Mouse (Mus musculus) lung, postnatal 10 days (tissue): Measurements from ENCODE around the gene Bdh1.
"Not testable (repeated sequence)": the region's sequence is repeated elsewhere in the genome, so short reads cannot be mapped to it uniquely, and the experiment has no call there.

ENCODE experiments used
- DNase-seq: peaks from one replicate; pipeline ENCODE4 v3.0.0; 2021

Gene Bdh1

DNA sequence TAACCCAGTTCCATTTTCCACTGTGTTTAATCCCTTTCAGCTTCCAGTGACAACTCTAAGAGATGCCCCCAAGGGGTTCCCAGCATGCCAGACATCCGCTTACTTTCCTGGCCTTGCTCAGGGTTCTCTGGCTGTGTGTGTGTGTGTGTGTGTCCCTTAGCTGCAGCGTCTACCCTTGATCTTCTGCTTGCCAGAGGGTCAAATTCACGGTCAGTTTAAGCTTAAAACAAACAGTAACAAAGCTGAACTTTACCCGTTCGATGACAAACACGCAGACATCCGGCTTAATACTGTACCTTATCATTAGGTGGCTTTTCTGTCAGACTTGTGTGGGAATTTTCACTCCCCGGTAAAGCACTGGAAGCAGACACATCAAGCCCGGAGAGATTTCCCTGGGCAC is at the start of gene Bdh1:
TSS of gene Bdh1 (plus strand) at position 281 of the 400 bp plus-strand sequence.
- no peak for DNase-seq

- not testable (repeated sequence) for DNase-seq
Measured at GRCm38 (mm10) chr16:31372316-31372715, 49.8 kb upstream of the Bdh1 start.

- not testable (repeated sequence) for DNase-seq
Measured at GRCm38 (mm10) chr16:31375877-31376582, 46.0 kb upstream of the Bdh1 start.

GRCm38 (mm10) chr16:31388269-31388668 is 33.8 kb upstream of the Bdh1 start:
- DNase-seq = not testable (repeated sequence)

- DNase-seq = no peak
Measured at GRCm38 (mm10) chr16:31399231-31399630, 22.8 kb upstream of the Bdh1 start.

DNA sequence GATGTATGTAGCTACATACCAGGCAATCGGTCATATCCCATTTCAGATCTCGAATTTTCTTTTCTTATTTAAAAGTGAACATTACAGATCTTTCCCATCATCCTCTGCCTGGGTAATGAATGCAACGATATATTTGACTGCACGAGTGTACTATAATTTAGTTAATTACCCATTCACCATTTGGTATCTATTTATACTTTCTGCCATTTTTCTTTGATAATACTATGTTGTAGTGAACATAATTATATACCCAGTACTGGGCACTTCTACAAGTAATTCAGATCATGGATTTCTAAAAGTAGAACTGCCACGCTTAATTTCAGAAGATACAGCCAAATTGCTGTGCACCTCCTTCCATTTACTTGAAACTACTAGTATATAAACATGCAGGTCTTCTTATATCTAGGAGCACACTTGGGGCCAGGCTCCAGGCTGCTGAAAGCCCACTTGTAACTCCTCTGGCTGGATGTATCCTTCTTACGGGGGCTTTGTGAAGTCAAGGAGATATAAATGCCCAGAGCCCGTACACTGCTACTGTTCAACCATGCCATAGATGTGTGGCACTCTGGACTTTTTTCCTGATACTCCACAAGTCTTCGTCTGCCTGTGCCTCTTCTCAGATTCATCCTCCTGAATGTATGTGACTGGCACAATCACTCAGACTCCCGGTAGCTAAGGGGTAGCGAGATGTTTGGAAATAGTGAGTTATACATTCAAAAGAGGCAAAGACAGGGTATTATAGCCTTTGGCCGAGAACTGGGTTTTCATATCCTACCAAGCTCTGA is 21.0 kb upstream of the Bdh1 start:
- no peak for DNase-seq

GRCm38 (mm10) chr16:31402096-31402495 is 20.0 kb upstream of the Bdh1 start:
- no peak for DNase-seq

GRCm38 (mm10) chr16:31403971-31404370 is 18.1 kb upstream of the Bdh1 start:
- DNase-seq = no peak

DNA sequence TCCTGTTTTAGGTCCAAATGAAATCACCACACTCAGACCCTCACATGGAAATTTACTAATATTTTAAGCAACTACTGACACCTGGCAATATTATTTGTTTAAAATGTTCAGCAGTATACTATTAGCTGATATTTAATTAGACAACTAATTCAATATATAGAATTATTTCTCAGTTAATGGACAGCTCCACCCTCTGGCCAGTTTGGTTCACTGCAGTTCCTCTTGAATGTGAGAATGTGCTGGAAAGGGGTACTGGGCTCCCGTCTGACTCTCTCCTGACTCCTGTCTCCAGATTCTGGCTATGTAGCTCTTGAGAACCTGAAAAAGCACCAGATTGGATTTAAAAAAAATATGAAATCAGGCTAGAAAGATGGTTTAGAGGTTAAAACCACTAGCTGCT is 17.0 kb upstream of the Bdh1 start:
- DNase-seq = no peak

DNA sequence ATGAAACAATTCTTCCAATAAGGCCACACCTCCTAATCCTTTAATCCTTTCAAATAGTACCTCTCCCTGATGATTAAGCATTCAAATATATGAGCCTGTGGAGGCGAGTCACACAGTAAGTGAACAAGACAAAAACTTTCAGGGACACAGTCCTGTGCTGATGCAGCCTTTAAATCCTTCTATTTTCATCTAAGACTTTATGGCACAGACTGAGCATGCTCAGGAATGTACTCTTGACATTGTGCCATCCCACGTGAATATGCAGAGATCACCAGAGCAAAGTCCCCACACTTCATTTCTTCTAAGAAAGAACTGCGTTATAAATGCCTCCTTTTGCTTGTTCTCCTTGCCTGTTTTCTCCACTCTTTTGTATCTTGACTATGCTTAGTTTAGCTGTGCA is 14.2 kb upstream of the Bdh1 start:
- no peak for DNase-seq

- no peak for DNase-seq
Measured at GRCm38 (mm10) chr16:31410969-31411368, 11.1 kb upstream of the Bdh1 start.

DNA sequence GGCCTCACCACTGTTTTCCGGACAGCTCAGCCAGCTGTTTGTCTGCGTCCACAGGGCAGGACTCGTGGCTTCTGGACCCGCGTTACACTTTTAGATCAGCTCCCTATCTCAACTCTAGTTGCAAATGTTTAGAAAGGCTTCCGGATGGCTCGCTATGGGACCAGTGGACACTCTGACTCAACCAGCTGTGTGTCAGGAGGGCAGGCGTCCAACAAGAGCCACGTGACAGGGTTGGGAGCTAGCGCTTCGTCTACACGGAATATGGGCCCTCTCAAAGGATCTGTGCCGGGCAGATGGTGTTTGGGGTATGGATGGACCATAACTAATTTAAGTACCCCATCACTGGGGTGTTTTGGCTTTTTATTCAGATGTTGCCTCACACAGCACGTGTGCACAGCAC is 9.8 kb upstream of the Bdh1 start:
- DNase-seq = peak; percentile 78

DNA sequence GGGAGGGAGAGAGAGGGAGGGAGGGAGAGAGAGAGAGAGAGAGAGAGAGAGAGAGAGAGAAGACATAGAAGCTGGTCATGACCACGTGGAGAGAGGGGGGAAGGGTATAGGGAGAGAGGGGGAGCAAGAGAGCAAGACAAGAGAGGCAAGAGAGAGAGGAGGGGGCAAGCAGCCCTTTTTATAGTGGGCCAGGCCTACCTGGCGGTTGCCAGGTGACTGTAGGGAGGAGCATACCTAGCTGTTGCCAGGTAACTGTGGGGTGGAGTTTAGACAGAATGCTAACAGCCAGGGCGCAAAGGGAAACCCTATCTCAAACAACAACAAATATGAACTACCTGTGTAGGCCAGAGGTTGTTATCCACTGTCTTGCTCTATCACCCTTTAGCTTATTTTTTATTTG is 8.3 kb upstream of the Bdh1 start:
- DNase-seq = no peak

GRCm38 (mm10) chr16:31415885-31416450 is 6.1 kb upstream of the Bdh1 start:
- no peak for DNase-seq

DNA sequence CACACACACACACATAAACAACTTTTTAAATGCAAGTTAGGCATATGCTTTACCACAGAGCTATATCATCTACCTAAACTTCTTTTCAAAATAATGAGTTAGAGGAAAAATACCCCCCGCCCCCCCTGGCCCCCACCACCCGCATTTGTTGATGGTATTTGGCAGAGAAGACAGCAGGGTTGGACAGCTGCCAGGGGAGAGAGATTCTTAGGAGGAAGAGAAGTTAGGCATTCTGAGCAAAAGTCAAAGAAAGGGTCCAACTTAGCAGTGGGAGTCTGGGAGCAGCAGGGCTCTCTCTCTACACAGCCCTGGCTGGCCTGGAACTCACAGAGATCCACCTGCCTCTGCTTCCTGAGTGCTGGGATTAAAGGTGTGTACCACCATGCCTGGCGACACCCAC is 3.4 kb upstream of the Bdh1 start:
- no peak for DNase-seq

GRCm38 (mm10) chr16:31419457-31419856 is 2.6 kb upstream of the Bdh1 start:
- DNase-seq = no peak

- DNase-seq = no peak
Measured at GRCm38 (mm10) chr16:31422722-31423121, 642 bp downstream of the Bdh1 start.

GRCm38 (mm10) chr16:31423368-31423767 is 1.3 kb downstream of the Bdh1 start:
- DNase-seq = no peak

DNA sequence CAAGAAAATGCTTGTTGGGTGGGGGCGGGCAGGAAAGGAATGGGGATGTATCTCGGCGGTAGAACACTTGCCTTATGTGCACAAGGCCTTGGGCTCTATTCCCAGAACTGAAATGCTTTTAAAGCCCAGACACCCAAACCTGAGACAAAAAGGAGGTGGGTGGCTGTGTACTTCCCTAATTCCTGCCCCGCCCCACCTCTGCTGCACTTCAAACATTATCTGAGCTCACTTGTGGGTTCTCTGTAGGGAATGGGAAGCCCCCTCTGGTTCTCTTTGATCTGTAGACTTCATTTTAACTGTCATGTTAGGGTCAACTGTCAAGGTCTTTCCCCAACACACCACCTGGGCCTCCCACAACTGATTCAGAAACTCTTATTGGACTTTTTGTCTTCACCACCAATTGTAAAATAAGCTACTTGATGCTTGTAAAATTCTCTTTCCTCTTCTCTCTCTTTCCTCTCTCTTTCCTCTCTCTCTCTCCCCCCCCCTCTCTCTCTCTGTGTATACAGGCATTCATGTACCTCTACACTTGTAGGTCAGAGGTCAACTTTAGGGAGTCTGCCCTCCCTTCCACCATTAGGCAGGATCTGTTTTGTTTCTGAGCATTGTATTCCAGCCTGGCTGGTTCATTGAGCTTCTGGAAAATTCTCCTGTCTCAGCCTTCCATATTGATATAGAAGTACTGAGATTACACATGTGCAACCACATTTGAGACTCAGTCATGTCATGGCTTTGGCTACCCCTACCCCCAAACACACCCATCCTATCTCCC is 2.5 kb downstream of the Bdh1 start:
- no peak for DNase-seq

DNA sequence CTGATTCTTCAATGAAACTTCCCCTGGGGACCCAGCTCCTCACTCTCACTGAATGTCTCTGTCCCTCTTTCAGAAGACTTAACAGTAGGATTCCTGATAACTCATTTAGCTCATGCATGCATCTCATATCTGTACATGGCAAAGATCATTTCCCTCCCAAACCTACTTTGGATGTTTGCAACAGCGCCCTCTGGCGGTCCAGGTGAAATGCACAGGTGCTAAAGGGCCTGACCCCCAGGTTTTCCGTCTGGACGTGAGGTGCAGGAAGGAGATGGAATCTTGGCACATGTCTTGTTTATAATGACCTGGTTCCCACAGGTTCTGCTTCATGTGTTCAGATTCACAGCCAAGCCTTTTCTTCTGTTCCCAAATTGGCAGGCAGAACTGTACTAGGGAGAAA is 3.4 kb downstream of the Bdh1 start:
- peak; percentile 74 for DNase-seq

- DNase-seq = no peak
Measured at GRCm38 (mm10) chr16:31426496-31427126, 4.5 kb downstream of the Bdh1 start.

- no peak for DNase-seq
Measured at GRCm38 (mm10) chr16:31428335-31428674, 6.2 kb downstream of the Bdh1 start.
